Mouse (Mus musculus): ENCODE data around the gene N4bp2l2.

N4bp2l2 gene

GRCm38 (mm10) chr5:150621592-150621991 lies 44.4 kb downstream of the N4bp2l2 start:
- Histone ChIP-seq H3K9me3 (ENCODE audit: low read length) (no peaks in the 10 kb centered on the region), H3K4me1 (replicated peaks; ENCODE audit: low read depth, low read length) (no peaks in the 10 kb centered on the region), H3K4me3 (replicated peaks; ENCODE audit: low read length) (no peak overlapping the region), H3K36me3 (ENCODE audit: insufficient read depth, low read length) (peaks cover 17% of the 10 kb centered on the region), H3K27me3 (ENCODE audit: insufficient read depth, low read length) (no peaks in the 10 kb centered on the region)
- TF ChIP-seq POU5F1 (IDR thresholded peaks at IDR 0.05; ENCODE audit: borderline replicate concordance, low read length): no peak
- no peak for TF ChIP-seq NANOG (IDR thresholded peaks at IDR 0.05; ENCODE audit: borderline replicate concordance, low read length)
- no peak for TF ChIP-seq CTCF (conservative IDR thresholded peaks at IDR 0.05; ENCODE audit: low read length)

GRCm38 (mm10) chr5:150620588-150621135 lies 45.3 kb downstream of the N4bp2l2 start:
- no peaks in the 10 kb centered on the region for H3K27me3 ChIP-seq (ENCODE audit: insufficient read depth, low read length)
- TF ChIP-seq POU5F1 (IDR thresholded peaks at IDR 0.05; ENCODE audit: borderline replicate concordance, low read length): no peak
- no peak for TF ChIP-seq NANOG (IDR thresholded peaks at IDR 0.05; ENCODE audit: borderline replicate concordance, low read length)
- no peak for TF ChIP-seq CTCF (conservative IDR thresholded peaks at IDR 0.05; ENCODE audit: low read length)
- no peak overlapping the region for H3K4me3 ChIP-seq (replicated peaks; ENCODE audit: low read length)
- no peaks in the 10 kb centered on the region for H3K4me1 ChIP-seq (replicated peaks; ENCODE audit: low read depth, low read length)
- H3K9me3 ChIP-seq (ENCODE audit: low read length): no peaks in the 10 kb centered on the region
- H3K36me3 ChIP-seq (ENCODE audit: insufficient read depth, low read length): peaks cover 17% of the 10 kb centered on the region

GRCm38 (mm10) chr5:150618599-150619355 lies 47.2 kb downstream of the N4bp2l2 start:
- Histone ChIP-seq H3K4me3 (replicated peaks; ENCODE audit: low read length) (no peak overlapping the region), H3K9me3 (ENCODE audit: low read length) (no peaks in the 10 kb centered on the region), H3K36me3 (ENCODE audit: insufficient read depth, low read length) (peaks cover 9% of the 10 kb centered on the region; the same call in 1 of the 2 replicates), H3K27me3 (ENCODE audit: insufficient read depth, low read length) (no peaks in the 10 kb centered on the region), H3K4me1 (replicated peaks; ENCODE audit: low read depth, low read length) (no peaks in the 10 kb centered on the region)
- TF ChIP-seq NANOG (IDR thresholded peaks at IDR 0.05; ENCODE audit: borderline replicate concordance, low read length) (no peak), CTCF (conservative IDR thresholded peaks at IDR 0.05; ENCODE audit: low read length) (no peak), POU5F1 (IDR thresholded peaks at IDR 0.05; ENCODE audit: borderline replicate concordance, low read length) (no peak)

- no peak for TF ChIP-seq NANOG (IDR thresholded peaks at IDR 0.05; ENCODE audit: borderline replicate concordance, low read length)
- no peak for TF ChIP-seq CTCF (conservative IDR thresholded peaks at IDR 0.05; ENCODE audit: low read length)
- no peak for TF ChIP-seq POU5F1 (IDR thresholded peaks at IDR 0.05; ENCODE audit: borderline replicate concordance, low read length)
- Histone ChIP-seq H3K36me3 (ENCODE audit: insufficient read depth, low read length) (peaks cover 4% of the 10 kb centered on the region; the same call in 1 of the 2 replicates), H3K4me1 (replicated peaks; ENCODE audit: low read depth, low read length) (no peaks in the 10 kb centered on the region), H3K27me3 (ENCODE audit: insufficient read depth, low read length) (no peaks in the 10 kb centered on the region), H3K9me3 (ENCODE audit: low read length) (no peaks in the 10 kb centered on the region), H3K4me3 (replicated peaks; ENCODE audit: low read length) (no peak overlapping the region)
These were observed 49.3 kb downstream of the N4bp2l2 start for GRCm38 (mm10) chr5:150616731-150617130.

GRCm38 (mm10) chr5:150616216-150616615 lies 49.8 kb downstream of the N4bp2l2 start:
- Histone ChIP-seq H3K4me3 (replicated peaks; ENCODE audit: low read length) (no peak overlapping the region), H3K9me3 (ENCODE audit: low read length) (no peaks in the 10 kb centered on the region), H3K4me1 (replicated peaks; ENCODE audit: low read depth, low read length) (no peaks in the 10 kb centered on the region), H3K36me3 (ENCODE audit: insufficient read depth, low read length) (no peaks in the 10 kb centered on the region), H3K27me3 (ENCODE audit: insufficient read depth, low read length) (no peaks in the 10 kb centered on the region)
- TF ChIP-seq CTCF (conservative IDR thresholded peaks at IDR 0.05; ENCODE audit: low read length) (no peak), NANOG (IDR thresholded peaks at IDR 0.05; ENCODE audit: borderline replicate concordance, low read length) (no peak), POU5F1 (IDR thresholded peaks at IDR 0.05; ENCODE audit: borderline replicate concordance, low read length) (no peak)

GRCm38 (mm10) chr5:150614054-150614453 lies 51.9 kb downstream of the N4bp2l2 start:
- TF ChIP-seq POU5F1 (IDR thresholded peaks at IDR 0.05; ENCODE audit: borderline replicate concordance, low read length) (no peak), CTCF (conservative IDR thresholded peaks at IDR 0.05; ENCODE audit: low read length) (no peak), NANOG (IDR thresholded peaks at IDR 0.05; ENCODE audit: borderline replicate concordance, low read length) (no peak)
- Histone ChIP-seq H3K4me3 (replicated peaks; ENCODE audit: low read length) (no peak overlapping the region), H3K36me3 (ENCODE audit: insufficient read depth, low read length) (no peaks in the 10 kb centered on the region), H3K9me3 (ENCODE audit: low read length) (no peaks in the 10 kb centered on the region), H3K4me1 (replicated peaks; ENCODE audit: low read depth, low read length) (no peaks in the 10 kb centered on the region), H3K27me3 (ENCODE audit: insufficient read depth, low read length) (no peaks in the 10 kb centered on the region)

- Histone ChIP-seq H3K36me3 (ENCODE audit: insufficient read depth, low read length) (no peaks in the 10 kb centered on the region), H3K4me3 (replicated peaks; ENCODE audit: low read length) (no peak overlapping the region), H3K4me1 (replicated peaks; ENCODE audit: low read depth, low read length) (no peaks in the 10 kb centered on the region), H3K9me3 (ENCODE audit: low read length) (no peaks in the 10 kb centered on the region), H3K27me3 (ENCODE audit: insufficient read depth, low read length) (no peaks in the 10 kb centered on the region)
- no peak for TF ChIP-seq NANOG (IDR thresholded peaks at IDR 0.05; ENCODE audit: borderline replicate concordance, low read length)
- no peak for TF ChIP-seq CTCF (conservative IDR thresholded peaks at IDR 0.05; ENCODE audit: low read length)
- TF ChIP-seq POU5F1 (IDR thresholded peaks at IDR 0.05; ENCODE audit: borderline replicate concordance, low read length): no peak
These were observed 54.3 kb downstream of the N4bp2l2 start for GRCm38 (mm10) chr5:150611697-150612096.

GRCm38 (mm10) chr5:150611136-150611535 lies 54.8 kb downstream of the N4bp2l2 start:
- H3K9me3 ChIP-seq (ENCODE audit: low read length): no peaks in the 10 kb centered on the region
- H3K27me3 ChIP-seq (ENCODE audit: insufficient read depth, low read length): no peaks in the 10 kb centered on the region
- H3K4me1 ChIP-seq (replicated peaks; ENCODE audit: low read depth, low read length): no peaks in the 10 kb centered on the region
- no peak overlapping the region for H3K4me3 ChIP-seq (replicated peaks; ENCODE audit: low read length)
- no peaks in the 10 kb centered on the region for H3K36me3 ChIP-seq (ENCODE audit: insufficient read depth, low read length)
- TF ChIP-seq POU5F1 (IDR thresholded peaks at IDR 0.05; ENCODE audit: borderline replicate concordance, low read length): no peak
- TF ChIP-seq NANOG (IDR thresholded peaks at IDR 0.05; ENCODE audit: borderline replicate concordance, low read length): no peak
- TF ChIP-seq CTCF (conservative IDR thresholded peaks at IDR 0.05; ENCODE audit: low read length): no peak
